Mouse (Mus musculus) forebrain, embryonic 15.5 days (tissue): ENCODE data around the gene Ezr. TPM values are rescaled to one million over a fixed set of nuclear protein-coding genes. Genes with fewer than 3 reads are reported as not detected.

Experiments
- ATAC-seq: fragments of 200-750 bp; cut with Nextera tagmentation; replicated peaks from 2 replicates; pipeline ENCODE4 v1.8.0; 2017; ENCODE audit warnings: mild to moderate bottlenecking, moderate TSS enrichment, moderate library complexity
- H3K27ac ChIP-seq: fragments of 300-500 bp; sonication (generic); replicated peaks from 2 replicates; pipeline ENCODE4 v1.5.1; 2015; ENCODE audit warnings: mild to moderate bottlenecking, inconsistent platforms
- H3K27me3 ChIP-seq: fragments of 300-500 bp; sonication (generic); 2 replicates; pipeline ENCODE4 v1.6.1; 2015; ENCODE audit warnings: inconsistent platforms
- H3K36me3 ChIP-seq: fragments of 300-500 bp; sonication (generic); 2 replicates; pipeline ENCODE4 v1.6.1; 2015; ENCODE audit warnings: mild to moderate bottlenecking, inconsistent platforms
- H3K4me1 ChIP-seq: fragments of 300-500 bp; sonication (generic); 2 replicates; pipeline ENCODE4 v1.6.1; 2015; ENCODE audit warnings: inconsistent platforms
- H3K4me2 ChIP-seq: fragments of 300-500 bp; sonication (generic); replicated peaks from 2 replicates; pipeline ENCODE4 v1.6.1; 2015; ENCODE audit warnings: mild to moderate bottlenecking, inconsistent platforms
- H3K4me3 ChIP-seq: fragments of 300-500 bp; sonication (generic); 2 replicates; pipeline ENCODE4 v1.5.1; 2015; ENCODE audit warnings: mild to moderate bottlenecking, inconsistent platforms
- H3K9ac ChIP-seq: fragments of 300-500 bp; sonication (generic); replicated peaks from 2 replicates; pipeline ENCODE4 v1.6.1; 2015; ENCODE audit warnings: mild to moderate bottlenecking, inconsistent platforms
- H3K9me3 ChIP-seq: fragments of 300-500 bp; sonication (generic); 2 replicates; pipeline ENCODE4 v1.6.1; 2016; ENCODE audit warnings: inconsistent platforms
- WGBS: fragments of 180-500 bp; shearing (Covaris S2); methylation state at CpG from one replicate; pipeline ENCODE4 v1.1.7; 2015; ENCODE audit warnings: mixed read lengths; 5-methylcytosine and 5-hydroxymethylcytosine counted together
- polyA plus RNA-seq: library from polyadenylated mRNA; unstranded; fragments of >200 nt; fragmentation: Nextera tagmentation; extraction: Ambion mirVana; gene quantifications from 2 replicates; pipeline ENCODE4 v1.2.1, GENCODE M21; 2015

Gene Ezr
- polyA plus RNA-seq, 1 experiment from 2014 or later = 125 TPM

DNA sequence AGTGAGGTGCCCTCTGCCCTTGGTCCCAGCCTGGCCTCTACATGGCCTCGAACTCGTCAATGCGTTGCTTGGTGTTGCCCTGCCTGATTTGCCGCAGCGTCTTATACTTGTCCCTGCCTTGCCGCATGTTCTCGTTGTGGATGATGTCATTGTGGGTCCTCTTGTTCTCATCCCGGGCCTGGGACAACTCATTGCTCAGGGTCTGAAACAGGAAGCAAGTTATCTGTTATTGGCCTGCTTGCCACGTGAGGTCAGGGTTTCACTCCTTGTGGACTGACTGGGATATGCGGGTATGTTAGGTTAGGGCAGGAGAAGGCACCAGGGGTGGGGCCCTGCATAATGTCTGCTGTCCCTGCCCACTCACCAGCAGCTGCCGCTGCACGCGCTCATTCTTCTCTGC is 43.3 kb downstream of the Ezr start:
- Histone ChIP-seq H3K36me3 (0 out of 2 replicates have a peak, but pooled peaks cover 10% of the 10 kb centered on the region), H3K4me3 (no peak overlapping the region), H3K27me3 (no peaks in the 10 kb centered on the region), H3K4me1 (peaks cover 26% of the 10 kb centered on the region), H3K9me3 (no peaks in the 10 kb centered on the region), H3K9ac (no peak overlapping the region), H3K4me2 (no peak overlapping the region), H3K27ac (no peak overlapping the region)
- 91% methylated on average over 13 of the region's 13 CpGs for WGBS
- no peak for ATAC-seq

DNA sequence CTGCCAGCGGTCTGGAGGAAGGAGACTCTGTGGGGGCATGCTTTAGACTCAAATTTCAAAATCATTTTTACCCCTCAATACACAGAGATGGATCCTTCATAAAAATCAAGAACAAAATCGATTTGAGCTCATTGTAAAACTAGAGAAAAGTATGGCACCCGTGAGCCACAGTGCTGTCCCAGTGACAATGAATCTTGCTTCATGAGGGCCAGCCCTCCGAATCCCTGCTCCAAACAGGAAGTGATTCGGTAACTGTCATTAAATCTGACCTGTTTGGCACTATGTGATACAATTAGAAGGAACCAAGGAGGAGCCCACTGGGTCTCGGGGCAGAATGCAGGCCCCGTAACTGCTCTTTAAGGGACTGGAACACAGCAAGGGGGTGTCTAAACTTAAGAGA is 43.7 kb downstream of the Ezr start:
- no peaks in the 10 kb centered on the region for H3K9me3 ChIP-seq
- peaks cover 26% of the 10 kb centered on the region for H3K4me1 ChIP-seq
- no peaks in the 10 kb centered on the region for H3K27me3 ChIP-seq
- H3K27ac ChIP-seq = no peak overlapping the region
- 0 out of 2 replicates have a peak, but pooled peaks cover 10% of the 10 kb centered on the region for H3K36me3 ChIP-seq
- 91% methylated on average over 7 of the region's 7 CpGs for WGBS
- no peak for ATAC-seq
- H3K4me3 ChIP-seq = no peak overlapping the region
- H3K9ac ChIP-seq = no peak overlapping the region
- no peak overlapping the region for H3K4me2 ChIP-seq

DNA sequence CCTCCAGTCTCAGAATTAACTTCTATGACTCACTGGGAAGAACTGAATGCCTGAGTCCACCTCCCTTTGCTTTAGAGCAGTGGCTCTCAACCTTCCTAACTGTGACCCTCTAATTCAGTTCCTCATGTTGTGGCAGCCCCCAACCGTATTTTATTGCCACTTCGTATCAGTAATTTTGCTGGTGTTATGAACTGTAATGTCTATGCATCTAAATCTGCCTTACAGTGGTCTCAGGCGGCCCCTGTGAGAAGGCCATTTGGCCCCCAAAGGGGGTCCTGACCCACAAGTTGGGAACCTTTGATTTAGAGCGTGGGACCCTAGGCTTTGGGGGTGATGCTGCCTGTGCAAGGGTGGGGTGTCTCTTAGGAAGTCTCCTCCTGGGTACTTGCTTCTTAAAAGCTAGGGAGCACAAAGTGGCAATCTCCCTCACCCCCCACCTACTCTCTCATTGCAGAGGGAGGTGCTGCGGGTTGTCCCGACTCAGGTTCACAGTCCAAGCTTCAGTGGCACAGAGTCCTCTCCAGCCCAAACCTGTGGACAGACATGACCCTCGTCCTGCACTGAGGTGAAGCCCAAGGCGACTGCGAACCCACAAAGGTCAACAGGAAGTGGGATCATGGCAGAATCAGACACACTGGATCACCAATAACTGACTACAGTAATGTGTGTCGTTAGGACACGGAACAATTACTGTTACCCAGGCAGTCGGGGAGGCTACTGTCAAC is 45.1 kb downstream of the Ezr start:
- H3K4me3 ChIP-seq = no peak overlapping the region
- no peak for ATAC-seq
- 66% methylated on average over 12 of the region's 12 CpGs for WGBS
- H3K36me3 ChIP-seq = 0 out of 2 replicates have a peak, but pooled peaks cover 10% of the 10 kb centered on the region
- H3K27me3 ChIP-seq = no peaks in the 10 kb centered on the region
- H3K4me2 ChIP-seq = no peak overlapping the region
- H3K4me1 ChIP-seq = peaks cover 24% of the 10 kb centered on the region
- 0 out of 2 replicates have a peak overlapping the region, but pooled peaks have one; percentile 9 for H3K27ac ChIP-seq
- H3K9me3 ChIP-seq = no peaks in the 10 kb centered on the region
- no peak overlapping the region for H3K9ac ChIP-seq

DNA sequence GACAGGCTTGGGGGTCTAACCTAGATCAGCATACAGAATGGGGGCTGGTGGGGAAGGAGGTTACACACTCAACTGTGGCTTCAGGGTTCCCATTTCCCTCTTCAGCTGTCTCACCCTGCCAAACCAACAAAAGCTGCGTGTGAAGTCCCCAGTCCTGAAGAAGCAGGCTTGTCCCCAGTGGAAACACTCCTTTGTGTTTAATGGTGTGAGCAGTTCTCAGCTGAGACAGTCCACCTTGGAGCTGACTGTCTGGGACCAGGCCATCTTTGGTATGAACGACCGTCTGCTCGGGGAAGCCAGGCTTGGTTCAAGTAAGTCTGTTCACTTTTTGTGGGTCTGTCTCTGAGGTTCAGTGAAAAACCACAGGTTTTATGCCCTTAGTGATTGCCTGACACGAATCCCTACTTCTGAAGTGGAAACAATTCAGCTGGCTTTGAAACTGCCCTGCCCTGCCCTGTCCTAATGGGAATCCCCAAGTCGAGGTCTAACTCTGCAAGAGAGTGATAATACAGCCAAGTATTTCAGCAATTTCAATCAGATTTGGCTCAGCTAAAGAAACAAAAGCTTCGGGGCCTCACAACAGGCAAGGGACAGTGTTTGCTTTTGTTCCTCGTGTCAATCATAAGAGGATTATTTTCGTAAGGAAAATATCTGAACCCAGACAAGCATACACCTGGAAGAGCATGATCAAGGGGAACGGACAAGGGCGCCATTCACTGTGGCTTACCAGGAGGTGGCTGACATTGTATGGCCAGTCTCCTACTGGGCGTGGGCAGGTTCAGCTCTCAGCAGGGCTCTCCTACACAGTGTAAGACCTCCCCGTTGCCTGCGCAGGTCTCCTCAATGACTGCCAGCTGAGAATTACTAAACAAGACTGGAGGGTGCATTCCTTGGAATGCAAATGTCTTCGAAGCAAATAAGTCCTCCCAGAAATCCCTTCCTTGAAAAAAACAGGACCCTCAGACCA is 46.0 kb downstream of the Ezr start:
- H3K27me3 ChIP-seq = no peaks in the 10 kb centered on the region
- H3K36me3 ChIP-seq = 0 out of 2 replicates have a peak, but pooled peaks cover 8% of the 10 kb centered on the region
- ATAC-seq = no peak
- no peak overlapping the region for H3K4me3 ChIP-seq
- no peaks in the 10 kb centered on the region for H3K9me3 ChIP-seq
- H3K9ac ChIP-seq = no peak overlapping the region
- H3K4me2 ChIP-seq = no peak overlapping the region
- peaks cover 15% of the 10 kb centered on the region for H3K4me1 ChIP-seq
- WGBS = 16% methylated on average over 15 of the region's 15 CpGs
- 0 out of 2 replicates have a peak overlapping the region, but pooled peaks have one; percentile 9 for H3K27ac ChIP-seq

DNA sequence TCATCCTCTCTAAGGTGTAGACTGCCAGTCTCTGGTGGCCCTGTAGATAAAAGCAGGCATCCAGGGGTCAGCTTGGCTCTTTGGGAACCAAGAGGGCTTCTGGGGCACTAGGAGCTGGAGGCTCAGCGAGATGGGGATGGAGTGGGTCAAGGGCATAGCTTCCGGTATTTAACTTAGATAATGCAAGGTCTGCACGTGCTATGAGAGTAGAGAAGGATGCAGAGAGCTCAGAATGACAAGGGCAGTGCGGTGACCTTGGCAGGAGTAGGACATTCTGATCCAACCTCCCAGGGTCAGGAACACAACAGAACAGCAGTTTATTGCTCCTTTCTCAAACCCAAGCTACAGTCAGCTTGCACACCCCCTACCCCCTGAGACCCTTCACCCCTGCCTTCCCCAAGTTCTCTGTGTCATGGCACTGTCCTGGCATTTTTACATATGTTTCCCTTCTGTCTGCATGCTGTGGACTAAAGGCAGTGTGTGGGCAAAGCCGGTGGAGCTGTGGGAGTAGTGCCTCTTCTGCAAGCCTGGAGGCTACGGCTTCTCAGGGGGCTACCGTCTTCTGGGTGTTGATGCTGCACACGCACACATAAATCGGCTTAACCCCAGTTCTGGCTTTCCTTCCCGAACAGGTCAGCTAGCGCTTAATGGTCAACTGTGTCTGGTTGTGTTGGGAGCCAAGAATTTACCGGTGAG is 47.7 kb downstream of the Ezr start:
- Histone ChIP-seq H3K27ac (no peak overlapping the region), H3K9ac (no peak overlapping the region), H3K36me3 (0 out of 2 replicates have a peak, but pooled peaks cover 3% of the 10 kb centered on the region), H3K4me2 (no peak overlapping the region), H3K4me1 (peaks cover 9% of the 10 kb centered on the region; the same call in 1 of the 2 replicates), H3K4me3 (no peak overlapping the region), H3K27me3 (no peaks in the 10 kb centered on the region), H3K9me3 (no peaks in the 10 kb centered on the region)
- 94% methylated on average over 12 of the region's 12 CpGs for WGBS
- no peak for ATAC-seq

DNA sequence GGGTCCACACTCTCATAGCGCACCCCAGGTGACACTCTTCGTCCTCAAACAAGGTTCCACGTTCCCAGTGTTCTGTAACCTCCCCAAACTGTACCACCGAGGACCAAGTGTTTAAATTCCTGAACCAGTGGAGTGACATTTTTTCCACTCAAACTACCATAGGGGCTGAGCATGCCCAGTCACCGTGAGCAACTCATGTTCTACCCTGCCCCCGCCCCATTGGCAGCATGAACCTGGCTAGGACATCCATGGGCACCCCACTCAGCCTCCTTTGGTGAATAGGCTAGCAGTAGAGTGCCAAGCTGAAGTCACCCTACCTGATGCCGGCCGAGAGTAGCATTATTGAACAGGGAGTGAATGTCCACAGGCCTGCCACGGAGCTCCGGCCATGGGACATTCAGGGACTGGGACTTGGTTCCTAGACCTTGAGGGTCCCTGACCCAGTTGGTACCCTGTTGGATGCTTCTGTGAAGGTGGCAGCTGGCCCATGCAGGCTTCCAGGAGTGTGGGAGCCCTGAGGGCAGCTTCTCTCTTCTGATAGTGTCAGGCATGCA is 49.2 kb downstream of the Ezr start:
- Histone ChIP-seq H3K4me2 (no peak overlapping the region), H3K4me1 (peaks cover 16% of the 10 kb centered on the region), H3K27ac (no peak overlapping the region), H3K9me3 (no peaks in the 10 kb centered on the region), H3K4me3 (no peak overlapping the region), H3K36me3 (no peaks in the 10 kb centered on the region), H3K9ac (no peak overlapping the region), H3K27me3 (no peaks in the 10 kb centered on the region)
- no peak for ATAC-seq
- 94% methylated on average over 10 of the region's 10 CpGs for WGBS

DNA sequence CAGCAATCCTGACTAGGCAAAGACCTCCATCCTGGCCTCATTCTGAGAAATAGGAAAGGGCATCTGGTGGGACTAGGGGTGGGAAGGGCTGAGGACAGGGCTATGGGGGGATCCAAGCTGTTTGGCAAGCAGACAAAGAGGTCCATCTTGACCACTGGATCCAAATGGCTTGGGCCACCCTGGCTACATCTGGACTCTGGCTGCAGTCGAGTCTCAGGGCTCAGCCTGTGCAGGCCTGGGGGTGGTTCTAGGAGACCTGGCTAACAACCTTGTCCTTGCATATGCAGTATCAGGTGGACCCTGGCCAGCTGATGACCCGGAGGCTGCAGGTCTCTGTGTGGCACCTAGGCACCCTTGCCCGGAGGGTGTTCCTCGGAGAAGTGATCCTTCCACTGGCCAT is 49.9 kb downstream of the Ezr start:
- no peaks in the 10 kb centered on the region for H3K36me3 ChIP-seq
- no peak overlapping the region for H3K4me3 ChIP-seq
- peaks cover 16% of the 10 kb centered on the region for H3K4me1 ChIP-seq
- WGBS = 91% methylated on average over 4 of the region's 4 CpGs
- no peak overlapping the region for H3K4me2 ChIP-seq
- H3K9ac ChIP-seq = no peak overlapping the region
- no peak for ATAC-seq
- no peaks in the 10 kb centered on the region for H3K27me3 ChIP-seq
- H3K27ac ChIP-seq = no peak overlapping the region
- no peaks in the 10 kb centered on the region for H3K9me3 ChIP-seq

DNA sequence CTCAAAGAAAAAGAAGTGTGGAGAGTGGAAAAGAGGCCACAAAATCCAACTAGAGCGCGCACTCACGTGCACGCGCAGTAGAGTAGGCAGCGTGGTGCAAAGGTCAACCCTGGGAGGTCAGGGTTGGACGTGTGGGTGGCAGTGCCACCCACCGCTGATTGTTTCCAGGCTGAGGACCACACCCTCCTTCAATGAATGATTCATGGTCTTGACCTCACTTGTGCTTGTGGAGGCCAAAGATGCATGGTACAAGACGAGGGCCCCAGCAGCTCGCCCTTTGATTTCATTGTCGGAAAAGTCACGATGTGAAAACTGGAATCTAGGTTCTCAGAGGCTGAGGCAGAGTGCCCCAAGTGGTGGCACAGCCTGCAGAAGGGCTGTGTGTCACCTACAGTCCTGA is 51.0 kb downstream of the Ezr start:
- 91% methylated on average over 12 of the region's 12 CpGs for whole genome bisulfite sequencing
- H3K4me1 ChIP-seq = peaks cover 16% of the 10 kb centered on the region
- H3K9ac ChIP-seq = no peak overlapping the region
- no peak overlapping the region for H3K27ac ChIP-seq
- no peak for ATAC-seq
- H3K9me3 ChIP-seq = no peaks in the 10 kb centered on the region
- H3K36me3 ChIP-seq = no peaks in the 10 kb centered on the region
- no peak overlapping the region for H3K4me3 ChIP-seq
- H3K27me3 ChIP-seq = no peaks in the 10 kb centered on the region
- H3K4me2 ChIP-seq = no peak overlapping the region

DNA sequence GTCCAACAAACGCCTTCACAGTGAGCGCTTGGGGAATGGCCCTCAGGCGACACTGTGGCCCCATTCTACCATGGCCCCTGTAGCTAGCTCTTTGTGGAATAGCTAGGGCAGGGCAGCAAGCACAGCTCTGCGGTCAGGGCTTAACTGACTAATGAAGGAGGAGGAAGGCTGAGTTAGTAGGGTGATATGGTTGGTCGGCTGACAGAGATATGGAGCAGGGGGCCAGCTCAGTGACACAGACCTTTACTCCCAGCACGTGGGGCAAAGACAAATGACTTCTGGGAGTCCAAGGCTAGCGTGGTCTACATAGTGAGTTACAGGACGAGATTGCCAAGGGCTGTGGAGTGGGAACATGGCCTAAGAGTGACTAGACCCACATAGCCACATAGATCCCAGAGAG is 51.5 kb downstream of the Ezr start:
- Histone ChIP-seq H3K36me3 (no peaks in the 10 kb centered on the region), H3K27ac (no peak overlapping the region), H3K9me3 (no peaks in the 10 kb centered on the region), H3K4me3 (no peak overlapping the region), H3K9ac (no peak overlapping the region), H3K4me1 (peaks cover 11% of the 10 kb centered on the region), H3K27me3 (no peaks in the 10 kb centered on the region), H3K4me2 (no peak overlapping the region)
- no peak for ATAC-seq
- 81% methylated on average over 8 of the region's 8 CpGs for WGBS

DNA sequence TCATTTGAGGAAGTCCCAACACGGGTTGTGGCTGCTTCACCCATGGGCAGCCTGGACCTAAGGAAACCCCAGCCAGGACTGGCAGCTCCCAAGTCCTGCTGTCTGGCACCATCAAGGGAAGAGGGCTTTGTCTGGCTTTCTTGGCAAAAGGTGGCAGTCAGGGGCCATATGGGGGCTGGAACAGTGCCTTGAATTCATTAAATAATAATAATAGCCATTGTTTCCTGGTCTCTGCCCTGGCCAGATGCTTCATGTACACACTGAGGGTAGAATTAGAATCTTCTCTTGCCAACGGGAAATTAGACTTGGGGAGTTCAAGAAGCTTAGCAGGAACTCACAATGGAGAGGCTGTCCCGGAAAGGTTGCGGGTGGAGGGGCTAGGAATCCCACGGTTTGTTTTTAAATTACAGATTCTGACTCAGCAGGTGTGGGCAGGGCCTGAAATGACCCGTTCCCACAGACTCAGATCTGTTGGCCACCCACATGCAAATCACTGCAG is 53.3 kb downstream of the Ezr start:
- 3% methylated on average over 6 of the region's 6 CpGs for WGBS

DNA sequence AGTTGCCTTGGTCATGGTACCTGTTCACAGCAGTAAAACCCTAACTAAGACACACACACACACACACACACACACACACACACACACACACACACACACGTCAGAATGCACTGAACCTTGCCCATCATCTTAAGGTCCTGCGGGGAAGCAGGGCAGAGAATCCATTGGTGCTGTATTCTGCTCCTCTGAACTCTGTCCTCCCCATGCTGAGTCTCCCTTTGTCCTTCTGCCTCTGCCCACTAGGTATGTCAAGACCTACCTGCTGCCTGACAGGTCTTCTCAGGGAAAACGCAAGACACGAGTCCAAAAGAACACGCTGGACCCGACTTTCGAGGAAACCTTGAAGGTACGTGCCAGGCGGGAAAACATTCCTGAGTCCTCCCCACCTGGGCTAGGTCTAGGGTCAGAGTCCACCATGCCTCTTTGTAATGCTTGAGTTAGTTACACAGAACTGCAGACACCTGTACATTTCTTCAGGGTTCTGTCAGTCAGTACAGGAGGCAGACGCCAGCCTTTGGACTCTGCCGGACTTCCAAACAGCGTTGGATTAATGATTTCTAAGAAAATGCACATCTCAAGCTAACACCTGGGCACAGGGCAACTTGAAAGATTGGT is 54.5 kb downstream of the Ezr start:
- no peaks in the 10 kb centered on the region for H3K9me3 ChIP-seq
- H3K27ac ChIP-seq = peak overlapping the region; percentile 74; the same call in 1 of the 2 replicates
- ATAC-seq = no peak
- H3K4me1 ChIP-seq = peaks cover 7% of the 10 kb centered on the region
- no peak overlapping the region for H3K4me3 ChIP-seq
- no peaks in the 10 kb centered on the region for H3K36me3 ChIP-seq
- 94% methylated on average over 12 of the region's 12 CpGs for WGBS
- no peak overlapping the region for H3K9ac ChIP-seq
- no peaks in the 10 kb centered on the region for H3K27me3 ChIP-seq
- no peak overlapping the region for H3K4me2 ChIP-seq

More for the DNA sequence above, 53.3 kb downstream of the Ezr start:
- Histone ChIP-seq H3K4me2 (no peak overlapping the region), H3K9ac (no peak overlapping the region), H3K27ac (peak overlapping the region; percentile 74), H3K27me3 (no peaks in the 10 kb centered on the region), H3K36me3 (no peaks in the 10 kb centered on the region), H3K4me1 (peaks cover 7% of the 10 kb centered on the region), H3K4me3 (no peak overlapping the region), H3K9me3 (no peaks in the 10 kb centered on the region)
- peak; percentile 89 for ATAC-seq
